Mouse (Mus musculus) layer of hippocampus, postnatal 25 days (tissue): Measurements from ENCODE around the gene Olfr986. TPM values are rescaled to one million over a fixed set of nuclear protein-coding genes. Genes with fewer than 3 reads are reported as not detected.
"Not testable (repeated sequence)": the region's sequence is repeated elsewhere in the genome, so short reads cannot be mapped to it uniquely, and the experiment has no call there.

Experiments
- DNase-seq, 2 experiments: peaks; one replicate each; pipeline ENCODE4 v3.0.0; 2022; ENCODE audit warnings: mixed read lengths in 2 of 2, low spot score in 1 of 2; ENCODE audit errors: extremely low spot score in 1 of 2
- total RNA-seq, 2 experiments: library from RNA; stranded (reverse); gene quantifications; 2 replicates each; pipeline ENCODE4 v1.2.3; 2021

The Olfr986 gene
- total RNA-seq, result under 1 TPM in 1 of 2 experiments, not detected in 1; 0.14 TPM

- no peak for DNase-seq
These were observed at the start of gene Olfr986 for GRCm38 (mm10) chr9:40180620-40181019. Gene Olfr986 (plus strand): TSS chr9:40180920.

GRCm38 (mm10) chr9:40136987-40137688, 43.6 kb upstream of the Olfr986 start:
- DNase-seq, result no peak

GRCm38 (mm10) chr9:40139484-40139883, 41.2 kb upstream of the Olfr986 start:
- no peak for DNase-seq

- DNase-seq, result no peak
These were observed 39.2 kb upstream of the Olfr986 start for GRCm38 (mm10) chr9:40141544-40141943.

- no peak for DNase-seq
These were observed 25.5 kb upstream of the Olfr986 start for GRCm38 (mm10) chr9:40155118-40155644.

- DNase-seq, result no peak
These were observed 14.3 kb upstream of the Olfr986 start for GRCm38 (mm10) chr9:40166446-40166845.

- DNase-seq, result no peak
These were observed 3.7 kb upstream of the Olfr986 start for GRCm38 (mm10) chr9:40177017-40177416.

GRCm38 (mm10) chr9:40185166-40185565, 4.4 kb downstream of the Olfr986 start:
- not testable (repeated sequence) for DNase-seq

GRCm38 (mm10) chr9:40191086-40191876, 10.6 kb downstream of the Olfr986 start:
- DNase-seq, result no peak

GRCm38 (mm10) chr9:40192098-40193038, 11.6 kb downstream of the Olfr986 start, which contains the start of gene Zfp202:
Gene Zfp202 (plus strand): TSS chr9:40192316.
- DNase-seq, result peak; percentile 71 to 78

GRCm38 (mm10) chr9:40195981-40196380, 15.3 kb downstream of the Olfr986 start:
- no peak for DNase-seq

- DNase-seq, result no peak
These were observed 25.8 kb downstream of the Olfr986 start for GRCm38 (mm10) chr9:40206546-40206950.

- DNase-seq, result no peak
These were observed 30.0 kb downstream of the Olfr986 start for GRCm38 (mm10) chr9:40210744-40211143.

GRCm38 (mm10) chr9:40214058-40214457, 33.3 kb downstream of the Olfr986 start:
- DNase-seq, result no peak

GRCm38 (mm10) chr9:40216651-40217050, 35.9 kb downstream of the Olfr986 start:
- no peak for DNase-seq

- DNase-seq, result no peak
These were observed 43.6 kb downstream of the Olfr986 start for GRCm38 (mm10) chr9:40224289-40224688.

GRCm38 (mm10) chr9:40227874-40228789, 47.4 kb downstream of the Olfr986 start:
- DNase-seq, result peak in 1 of 2 experiments; percentile 55

- DNase-seq, result no peak
These were observed 48.1 kb downstream of the Olfr986 start for GRCm38 (mm10) chr9:40228804-40229331.

- DNase-seq, result no peak
These were observed 48.8 kb downstream of the Olfr986 start for GRCm38 (mm10) chr9:40229479-40229878.
